Mouse (Mus musculus) heart, adult 9 months (tissue): Measurements from ENCODE around the gene St8sia4.

Experiments used
- DNase-seq, 2 experiments: peaks; one replicate each; pipeline ENCODE4 v3.0.0; 2022; ENCODE audit warnings: low spot score in 2 of 2

St8sia4 gene

GRCm38 (mm10) chr1:95667435-95668252 lies at the start of gene St8sia4:
Gene St8sia4, minus strand, starts transcription at chr1:95667571.
- peak; percentile 81 to 90 for DNase-seq

DNA sequence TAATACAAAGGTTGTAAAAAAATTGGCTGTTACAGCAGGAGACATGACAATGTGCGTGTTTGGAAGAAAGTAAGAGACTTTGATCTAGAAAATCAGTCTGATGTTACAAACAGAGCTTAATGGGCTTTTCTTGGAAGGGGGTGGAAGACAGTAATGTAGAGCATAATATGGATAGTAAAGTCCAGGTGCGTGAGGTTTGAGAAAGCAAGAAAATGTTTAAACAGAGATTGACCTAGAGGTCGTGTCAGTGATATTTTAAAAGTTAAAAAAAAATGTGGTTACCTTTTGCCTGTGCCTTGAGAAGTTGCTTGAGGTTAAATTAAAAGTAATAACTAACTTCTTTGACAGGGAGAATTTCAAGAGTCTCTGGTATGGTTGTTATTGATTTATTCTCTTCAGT lies 41.8 kb upstream of the St8sia4 start:
- DNase-seq: no peak

GRCm38 (mm10) chr1:95699903-95700302 lies 32.5 kb upstream of the St8sia4 start:
- no peak for DNase-seq

GRCm38 (mm10) chr1:95674052-95674451 lies 6.7 kb upstream of the St8sia4 start:
- no peak for DNase-seq

GRCm38 (mm10) chr1:95668253-95668805 lies 958 bp upstream of the St8sia4 start:
- peak; percentile 35 to 72 for DNase-seq

GRCm38 (mm10) chr1:95666541-95667320 lies 640 bp downstream of the St8sia4 start:
- no peak for DNase-seq

DNA sequence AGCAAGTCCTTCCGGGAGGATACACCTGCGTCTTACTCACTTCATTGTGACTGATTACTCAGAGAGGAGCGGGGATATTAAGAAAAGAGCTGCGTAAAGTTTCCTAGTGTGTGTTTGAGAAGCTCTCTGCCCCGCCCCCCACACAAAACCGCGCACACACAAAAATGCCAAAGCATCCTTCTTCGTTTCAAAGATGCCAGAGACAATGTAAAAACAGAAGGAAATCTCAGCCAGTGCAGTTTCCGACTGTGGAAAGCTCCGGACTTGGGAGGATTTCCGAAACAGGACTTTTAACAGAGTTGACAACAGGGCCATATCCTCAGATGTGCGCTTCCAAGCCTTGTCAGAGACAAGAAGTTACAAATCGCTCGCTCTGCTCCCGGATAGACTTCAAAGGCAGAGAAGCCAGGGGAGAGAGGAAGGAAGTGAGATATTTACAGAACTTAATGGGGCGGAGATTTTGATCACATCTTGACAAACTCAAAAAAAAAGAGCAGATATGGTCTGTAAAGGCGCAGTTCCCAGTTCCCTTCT lies 1.4 kb downstream of the St8sia4 start:
- peak; percentile 42 to 73 for DNase-seq

DNA sequence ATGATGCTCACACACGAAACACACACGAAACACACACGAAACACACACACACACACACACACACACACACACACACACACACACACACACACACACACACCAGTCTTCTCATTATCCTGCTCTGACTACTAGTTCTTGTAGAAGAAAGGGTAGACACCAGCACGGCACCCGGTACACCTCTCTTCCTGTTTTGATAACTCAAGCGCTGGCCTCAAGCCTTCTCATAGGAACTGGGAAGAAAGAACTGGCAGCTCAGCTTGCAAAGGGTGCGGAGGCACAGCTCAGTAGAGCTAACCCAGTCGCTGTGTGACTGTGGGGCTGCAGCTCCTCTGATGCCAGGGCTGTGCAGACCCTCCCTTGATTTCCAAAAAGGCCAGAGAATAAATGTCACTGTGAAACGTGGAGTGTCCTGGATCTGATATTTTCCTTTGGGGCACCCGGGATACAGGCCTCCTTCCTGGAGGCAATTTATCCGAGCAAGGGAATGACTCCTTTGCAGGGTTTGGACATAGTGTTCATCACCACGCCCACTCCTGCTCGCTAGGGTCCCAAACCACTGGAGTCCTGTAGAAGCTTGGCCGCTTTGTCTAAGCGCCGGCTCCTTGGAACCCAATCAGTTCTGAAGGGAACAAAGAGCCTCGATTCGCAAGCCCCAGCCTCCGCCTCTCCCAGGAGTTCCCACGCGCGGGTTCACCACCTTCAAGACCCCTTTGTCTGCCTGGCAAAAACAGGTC lies 2.2 kb downstream of the St8sia4 start:
- DNase-seq: no peak

GRCm38 (mm10) chr1:95664321-95664825 lies 3.0 kb downstream of the St8sia4 start:
- DNase-seq: no peak

- DNase-seq: peak in 1 of 2 experiments; percentile 20
These were observed 10.2 kb downstream of the St8sia4 start for GRCm38 (mm10) chr1:95657051-95657668.

GRCm38 (mm10) chr1:95655564-95655963 lies 11.8 kb downstream of the St8sia4 start:
- DNase-seq: no peak

- no peak for DNase-seq
These were observed 13.9 kb downstream of the St8sia4 start for GRCm38 (mm10) chr1:95653445-95653844.

GRCm38 (mm10) chr1:95644292-95644691 lies 23.1 kb downstream of the St8sia4 start:
- no peak for DNase-seq

- DNase-seq: no peak
These were observed 28.4 kb downstream of the St8sia4 start for GRCm38 (mm10) chr1:95639001-95639400.

DNA sequence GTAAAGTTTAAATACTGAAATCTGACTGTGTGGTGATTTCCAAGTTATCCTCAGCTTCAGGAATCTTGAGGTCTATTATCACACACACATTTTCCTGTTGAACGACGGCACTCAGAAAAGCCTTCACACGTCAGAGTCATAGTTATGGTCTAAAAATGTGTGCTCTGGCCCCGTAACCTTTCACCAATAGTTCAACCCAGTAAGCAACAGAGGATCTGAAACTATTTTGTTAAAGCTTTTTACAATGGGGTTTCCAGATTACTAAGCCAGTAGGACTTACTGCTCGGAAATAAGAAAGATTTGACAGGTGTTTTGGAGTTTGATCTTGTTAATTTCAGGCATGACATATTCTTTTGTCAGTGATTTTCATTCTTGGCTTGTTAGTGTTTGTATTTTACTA lies 43.0 kb downstream of the St8sia4 start:
- DNase-seq: no peak

- DNase-seq: peak; percentile 30 to 62
These were observed 48.7 kb downstream of the St8sia4 start for GRCm38 (mm10) chr1:95618647-95619046.

- DNase-seq: peak in 1 of 2 experiments; percentile 34
These were observed 49.2 kb downstream of the St8sia4 start for GRCm38 (mm10) chr1:95618125-95618524.

DNA sequence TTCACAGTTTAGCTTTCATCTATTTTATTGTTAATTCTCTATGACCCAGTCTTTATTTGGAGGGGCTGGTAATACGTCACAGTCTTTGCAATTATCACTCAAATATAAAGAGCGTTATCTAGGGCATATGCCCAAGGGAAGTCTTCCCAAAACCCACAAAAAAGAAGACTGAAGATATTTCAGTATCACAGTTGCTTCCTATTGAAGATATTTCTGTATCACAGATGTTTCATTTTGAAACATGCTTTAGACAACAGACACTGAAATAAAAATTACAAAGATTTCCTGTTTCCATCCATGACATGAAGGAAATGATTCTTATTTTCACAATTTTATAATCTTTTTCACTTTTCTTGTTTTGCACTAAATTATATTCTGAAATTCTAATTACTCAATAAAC lies 57.4 kb downstream of the St8sia4 start:
- no peak for DNase-seq

DNA sequence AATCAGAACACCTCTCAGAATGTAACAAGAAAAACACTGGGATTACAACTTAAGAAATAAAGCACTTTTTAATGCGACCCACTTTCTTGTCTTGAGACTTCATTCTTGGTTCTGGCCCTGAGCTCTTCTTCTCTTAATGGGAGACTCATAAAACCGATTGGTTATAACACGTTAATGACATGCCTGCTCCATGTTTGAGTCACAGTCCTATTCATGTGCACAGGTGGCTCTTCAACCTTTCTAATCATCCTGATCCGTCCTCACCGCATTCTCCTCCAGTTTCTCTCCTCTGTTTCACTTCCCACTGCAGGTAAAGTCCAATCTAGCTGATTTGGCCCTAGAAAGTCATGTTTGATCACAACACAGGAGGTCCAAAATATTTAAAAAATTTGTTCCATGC lies 58.3 kb downstream of the St8sia4 start:
- DNase-seq: no peak

GRCm38 (mm10) chr1:95605458-95605857 lies 61.9 kb downstream of the St8sia4 start:
- no peak for DNase-seq

DNA sequence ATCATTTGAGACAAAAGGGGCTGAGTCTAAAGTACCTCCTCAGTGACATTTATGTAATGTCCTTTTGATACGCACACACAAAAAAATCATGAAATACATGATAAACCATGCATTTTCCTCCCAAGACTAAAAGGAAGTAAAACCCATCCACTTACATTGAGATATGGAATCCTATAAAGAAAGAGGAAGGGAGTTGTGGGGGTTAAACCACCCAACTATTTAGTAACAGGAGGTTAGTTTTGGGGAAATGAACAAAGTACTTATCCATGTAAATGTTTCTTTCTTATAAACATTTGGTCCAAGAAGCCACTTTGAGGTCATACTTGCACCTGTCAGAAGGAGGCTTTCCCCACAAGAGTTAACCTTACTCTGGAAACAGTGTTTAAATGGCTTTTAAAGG lies 69.3 kb downstream of the St8sia4 start:
- DNase-seq: no peak
